In the genomic region with DNA sequence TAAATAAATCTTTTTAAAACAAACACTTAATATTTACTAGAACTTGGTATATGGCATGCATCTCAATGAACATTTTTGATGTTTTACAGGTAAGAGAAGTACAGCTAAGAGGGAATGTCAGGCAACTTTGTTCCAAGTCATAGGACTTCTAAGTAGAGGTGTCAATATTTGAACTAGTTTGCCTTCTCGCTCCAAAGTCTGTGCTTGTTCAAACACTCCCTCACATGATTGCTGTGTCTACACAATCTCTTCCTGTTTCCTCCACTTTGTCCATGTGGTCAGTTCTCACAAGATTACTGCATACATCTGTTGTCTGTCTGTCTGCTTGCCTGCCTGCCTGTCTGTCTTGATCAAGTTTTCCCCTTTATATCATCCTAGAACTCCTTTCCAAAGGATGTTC, we compare ENCODE assay signal across 17 mouse cellular contexts. TPM values are rescaled to one million over a fixed set of nuclear protein-coding genes. Genes with fewer than 3 reads are reported as not detected.
"Had no signal": no experiment of that assay in that cellular context is flagged by ENCODE, and none has a peak within 500 bp of the region (broad histone marks: within the 10 kb centered on the region; RNA-seq: fewer than 3 reads in every experiment).

No protein-coding gene starts in this region.

- DNase-seq: kidney, adult 11 months; kidney, adult 9 months; kidney, postnatal 36 days; layer of hippocampus, adult 9-11 months; layer of hippocampus, postnatal 36 days; right cerebral cortex, adult 18-20 months; right cerebral cortex, postnatal 25 days; thymus, adult 2 months; thymus, postnatal 25 days had no signal

- H3K4me3 ChIP-seq: hindbrain, embryonic 15.5 days; limb, embryonic 15.5 days; lung, embryonic 15.5 days; midbrain, embryonic 13.5 days; neural tube, embryonic 15.5 days had no signal

- H3K9me3 ChIP-seq: hindbrain, embryonic 15.5 days; limb, embryonic 15.5 days; lung, embryonic 15.5 days; midbrain, embryonic 13.5 days; neural tube, embryonic 15.5 days had no signal

- H3K9ac ChIP-seq: hindbrain, embryonic 15.5 days; limb, embryonic 15.5 days; lung, embryonic 15.5 days; midbrain, embryonic 13.5 days; neural tube, embryonic 15.5 days had no signal

- H3K27me3 ChIP-seq: hindbrain, embryonic 15.5 days; limb, embryonic 15.5 days; lung, embryonic 15.5 days; neural tube, embryonic 15.5 days had no signal

- H3K27ac ChIP-seq: hindbrain, embryonic 15.5 days; kidney, postnatal 0 days; limb, embryonic 15.5 days; lung, embryonic 15.5 days; midbrain, embryonic 13.5 days; neural tube, embryonic 15.5 days had no signal

- ATAC-seq: midbrain, embryonic 13.5 days had no signal

- H3K4me1 ChIP-seq: hindbrain, embryonic 15.5 days; limb, embryonic 15.5 days; lung, embryonic 15.5 days; midbrain, embryonic 13.5 days; neural tube, embryonic 15.5 days had no signal

- H3K4me2 ChIP-seq: hindbrain, embryonic 15.5 days; limb, embryonic 15.5 days; lung, embryonic 15.5 days; midbrain, embryonic 13.5 days; neural tube, embryonic 15.5 days had no signal

- H3K36me3 ChIP-seq: hindbrain, embryonic 15.5 days; limb, embryonic 15.5 days; lung, embryonic 15.5 days; midbrain, embryonic 13.5 days; neural tube, embryonic 15.5 days had no signal

RNA-seq across cellular contexts. Expression of a gene that starts 24.4 kb away (rescaled TPM):
- polyA plus RNA-seq: hindbrain, embryonic 15.5 days; kidney, postnatal 0 days; limb, embryonic 15.5 days; midbrain, embryonic 13.5 days; neural tube, embryonic 11.5 days; neural tube, embryonic 15.5 days; small intestine, adult 2 months had no signal

RNA-seq across cellular contexts. Expression of a gene that starts 27.5 kb away (rescaled TPM):
- polyA plus RNA-seq: small intestine, adult 2 months had no signal
